Mouse (Mus musculus) stomach, embryonic 16.5 days (tissue): Measurements from ENCODE around the gene Popdc3. TPM values are rescaled to one million over a fixed set of nuclear protein-coding genes. Genes with fewer than 3 reads are reported as not detected.

ENCODE experiments used
- ATAC-seq: fragments of 200-750 bp; cut with Nextera tagmentation; 2 replicates; pipeline ENCODE4 v1.8.0; 2017; ENCODE audit warnings: moderate number of reproducible peaks, moderate TSS enrichment; ENCODE audit not compliant: insufficient read depth, low FRiP score
- H3K27ac ChIP-seq: fragments of 300-500 bp; sonication (generic); 2 replicates; pipeline ENCODE4 v1.5.1; 2014; ENCODE audit warnings: low read length
- H3K27me3 ChIP-seq: fragments of 300-500 bp; sonication (generic); 2 replicates; pipeline ENCODE4 v1.6.1; 2014; ENCODE audit warnings: low read length, control low read depth, mixed read lengths; ENCODE audit not compliant: control insufficient read depth, insufficient read depth
- H3K36me3 ChIP-seq: fragments of 300-500 bp; sonication (generic); 2 replicates; pipeline ENCODE4 v1.6.1; 2014; ENCODE audit warnings: low read length; ENCODE audit not compliant: control insufficient read depth, insufficient read depth
- H3K4me1 ChIP-seq: fragments of 300-500 bp; sonication (generic); 2 replicates; pipeline ENCODE4 v1.6.1; 2014; ENCODE audit warnings: low read length, control low read depth, mixed read lengths; ENCODE audit not compliant: control insufficient read depth, insufficient read depth
- H3K4me2 ChIP-seq: fragments of 300-500 bp; sonication (generic); 2 replicates; pipeline ENCODE4 v1.6.1; 2014; ENCODE audit warnings: low read depth, low read length, mixed read lengths
- H3K4me3 ChIP-seq: fragments of 300-500 bp; sonication (generic); replicated peaks from 2 replicates; pipeline ENCODE4 v1.5.1; 2014; ENCODE audit warnings: mild to moderate bottlenecking, low read length
- H3K9ac ChIP-seq: fragments of 300-500 bp; sonication (generic); 2 replicates; pipeline ENCODE4 v1.6.1; 2014; ENCODE audit warnings: low read length
- H3K9me3 ChIP-seq: fragments of 300-500 bp; sonication (generic); replicated peaks from 2 replicates; pipeline ENCODE4 v1.6.1; 2016; ENCODE audit warnings: low read length, control low read depth; ENCODE audit not compliant: control insufficient read depth
- WGBS: fragments of 180-500 bp; shearing (Covaris S2); extraction: QIAGEN DNeasy Blood & Tissue Kit; methylation state at CpG from one replicate; pipeline ENCODE4 v1.1.7; 2014; 5-methylcytosine and 5-hydroxymethylcytosine counted together
- polyA plus RNA-seq: library from polyadenylated mRNA; unstranded; fragments of >200 nt; fragmentation: Nextera tagmentation; extraction: Ambion mirVana; gene quantifications from 2 replicates; pipeline ENCODE4 v1.2.1, GENCODE M21; 2015

Popdc3 gene
- polyA plus RNA-seq, 1 experiment from 2014 or later = 2.6 TPM

- H3K4me3 ChIP-seq = no peak overlapping the region
- no peak overlapping the region for H3K4me2 ChIP-seq
- no peaks in the 10 kb centered on the region for H3K36me3 ChIP-seq
- 65% methylated on average over 5 of the region's 5 CpGs for WGBS
- H3K9me3 ChIP-seq = no peaks in the 10 kb centered on the region
- no peaks in the 10 kb centered on the region for H3K27me3 ChIP-seq
- H3K9ac ChIP-seq = no peak overlapping the region
- peak; percentile 66 for ATAC-seq
- no peak overlapping the region for H3K27ac ChIP-seq
- H3K4me1 ChIP-seq = no peaks in the 10 kb centered on the region
These were observed 59.6 kb downstream of the Popdc3 start for GRCm38 (mm10) chr10:45237492-45237891.

GRCm38 (mm10) chr10:45260477-45260876 is 82.6 kb downstream of the Popdc3 start:
- Histone ChIP-seq H3K27me3 (no peaks in the 10 kb centered on the region), H3K9me3 (peaks cover 10% of the 10 kb centered on the region), H3K9ac (no peak overlapping the region), H3K27ac (no peak overlapping the region), H3K4me3 (no peak overlapping the region), H3K4me1 (no peaks in the 10 kb centered on the region), H3K4me2 (no peak overlapping the region), H3K36me3 (no peaks in the 10 kb centered on the region)
- ATAC-seq = no peak
- 76% methylated on average over 1 of the region's 1 CpGs for WGBS

GRCm38 (mm10) chr10:45262126-45262525 is 84.2 kb downstream of the Popdc3 start:
- Histone ChIP-seq H3K27me3 (no peaks in the 10 kb centered on the region), H3K27ac (no peak overlapping the region), H3K36me3 (no peaks in the 10 kb centered on the region), H3K4me2 (no peak overlapping the region), H3K4me3 (no peak overlapping the region), H3K9ac (no peak overlapping the region), H3K4me1 (no peaks in the 10 kb centered on the region), H3K9me3 (no peaks in the 10 kb centered on the region)
- WGBS = 71% methylated on average over 3 of the region's 3 CpGs
- no peak for ATAC-seq

GRCm38 (mm10) chr10:45276499-45276898 is 98.6 kb downstream of the Popdc3 start:
- Histone ChIP-seq H3K36me3 (no peaks in the 10 kb centered on the region), H3K27me3 (no peaks in the 10 kb centered on the region), H3K9ac (no peak overlapping the region), H3K4me2 (no peak overlapping the region), H3K27ac (no peak overlapping the region), H3K4me3 (no peak overlapping the region), H3K4me1 (no peaks in the 10 kb centered on the region), H3K9me3 (no peaks in the 10 kb centered on the region)
- WGBS = 39% methylated on average over 3 of the region's 3 CpGs
- no peak for ATAC-seq

- Histone ChIP-seq H3K9me3 (no peaks in the 10 kb centered on the region), H3K9ac (no peak overlapping the region), H3K4me3 (no peak overlapping the region), H3K27ac (no peak overlapping the region), H3K4me1 (no peaks in the 10 kb centered on the region), H3K4me2 (no peak overlapping the region), H3K27me3 (no peaks in the 10 kb centered on the region), H3K36me3 (no peaks in the 10 kb centered on the region)
- WGBS = 86% methylated on average over 5 of the region's 5 CpGs
- no peak for ATAC-seq
These were observed 99.1 kb downstream of the Popdc3 start for GRCm38 (mm10) chr10:45276995-45277394.

GRCm38 (mm10) chr10:45285651-45286050 is 107.8 kb downstream of the Popdc3 start:
- Histone ChIP-seq H3K4me2 (no peak overlapping the region), H3K36me3 (no peaks in the 10 kb centered on the region), H3K27me3 (peaks cover 11% of the 10 kb centered on the region), H3K4me3 (no peak overlapping the region), H3K27ac (no peak overlapping the region), H3K4me1 (peaks cover 4% of the 10 kb centered on the region; the same call in 1 of the 2 replicates), H3K9ac (no peak overlapping the region), H3K9me3 (no peaks in the 10 kb centered on the region)
- no peak for ATAC-seq
- WGBS = 76% methylated on average over 5 of the region's 5 CpGs

GRCm38 (mm10) chr10:45288351-45288750 is 110.5 kb downstream of the Popdc3 start:
- peaks cover 12% of the 10 kb centered on the region for H3K27me3 ChIP-seq
- H3K4me2 ChIP-seq = no peak overlapping the region
- no peak overlapping the region for H3K27ac ChIP-seq
- H3K9me3 ChIP-seq = no peaks in the 10 kb centered on the region
- no peak overlapping the region for H3K9ac ChIP-seq
- 46% methylated on average over 7 of the region's 7 CpGs for WGBS
- ATAC-seq = no peak
- peaks cover 4% of the 10 kb centered on the region; the same call in 1 of the 2 replicates for H3K4me1 ChIP-seq
- H3K4me3 ChIP-seq = no peak overlapping the region
- H3K36me3 ChIP-seq = no peaks in the 10 kb centered on the region

GRCm38 (mm10) chr10:45289218-45290105 is 111.6 kb downstream of the Popdc3 start:
- H3K27ac ChIP-seq = no peak overlapping the region

GRCm38 (mm10) chr10:45290618-45291017 is 112.7 kb downstream of the Popdc3 start:
- 69% methylated on average over 5 of the region's 5 CpGs for WGBS
- Histone ChIP-seq H3K4me3 (no peak overlapping the region), H3K27ac (no peak overlapping the region), H3K9me3 (no peaks in the 10 kb centered on the region), H3K9ac (no peak overlapping the region), H3K27me3 (peaks cover 12% of the 10 kb centered on the region), H3K36me3 (no peaks in the 10 kb centered on the region), H3K4me1 (peaks cover 4% of the 10 kb centered on the region; the same call in 1 of the 2 replicates), H3K4me2 (no peak overlapping the region)
- no peak for ATAC-seq

More at GRCm38 (mm10) chr10:45289218-45290105, 111.6 kb downstream of the Popdc3 start:
- Histone ChIP-seq H3K4me1 (peaks cover 4% of the 10 kb centered on the region; the same call in 1 of the 2 replicates), H3K4me3 (peak overlapping the region; percentile 58), H3K36me3 (no peaks in the 10 kb centered on the region), H3K4me2 (peak overlapping the region; percentile 79), H3K9ac (peak overlapping the region; percentile 73), H3K27me3 (peaks cover 12% of the 10 kb centered on the region), H3K9me3 (no peaks in the 10 kb centered on the region)
- WGBS = under 1% methylated on average over 71 of the region's 71 CpGs
- ATAC-seq = peak; percentile 79; the same call in 1 of the 2 replicates
